Mouse (Mus musculus) limb, embryonic 12.5 days (tissue): ENCODE measurements around the gene Cc2d1b. TPM values are rescaled to one million over a fixed set of nuclear protein-coding genes. Genes with fewer than 3 reads are reported as not detected.

Source experiments
- ATAC-seq: fragments of 200-750 bp; cut with Nextera tagmentation; 2 replicates; pipeline ENCODE4 v1.8.0; 2017; ENCODE audit warnings: low read depth, moderate TSS enrichment; ENCODE audit not compliant: insufficient number of reproducible peaks, insufficient read depth, low FRiP score, low TSS enrichment
- H3K27ac ChIP-seq: fragments of 300-500 bp; sonication (generic); 2 replicates; pipeline ENCODE4 v1.5.1; 2016; ENCODE audit warnings: mild to moderate bottlenecking, moderate library complexity
- H3K27me3 ChIP-seq: fragments of 300-500 bp; sonication (generic); 2 replicates; pipeline ENCODE4 v1.6.1; 2016; ENCODE audit warnings: mild to moderate bottlenecking, moderate library complexity
- H3K36me3 ChIP-seq: fragments of 300-500 bp; sonication (generic); 2 replicates; pipeline ENCODE4 v1.6.1; 2016; ENCODE audit warnings: mild to moderate bottlenecking, moderate library complexity
- H3K4me1 ChIP-seq: fragments of 300-500 bp; sonication (generic); replicated peaks from 2 replicates; pipeline ENCODE4 v1.6.1; 2016
- H3K4me2 ChIP-seq: fragments of 300-500 bp; sonication (generic); 2 replicates; pipeline ENCODE4 v1.6.1; 2016; ENCODE audit warnings: mild to moderate bottlenecking, moderate library complexity
- H3K4me3 ChIP-seq: fragments of 300-500 bp; sonication (generic); replicated peaks from 2 replicates; pipeline ENCODE4 v1.5.1; 2016; ENCODE audit warnings: mild to moderate bottlenecking
- H3K9ac ChIP-seq: fragments of 300-500 bp; sonication (generic); replicated peaks from 2 replicates; pipeline ENCODE4 v1.6.1; 2016; ENCODE audit warnings: mild to moderate bottlenecking, moderate library complexity
- H3K9me3 ChIP-seq: fragments of 300-500 bp; sonication (generic); 2 replicates; pipeline ENCODE4 v1.6.1; 2016; ENCODE audit warnings: mild to moderate bottlenecking, moderate library complexity
- WGBS: fragments of 180-500 bp; shearing (Covaris S2); methylation state at CpG from one replicate; pipeline ENCODE4 v1.1.7; 2016; 5-methylcytosine and 5-hydroxymethylcytosine counted together
- polyA plus RNA-seq: library from polyadenylated mRNA; unstranded; fragments of >200 nt; fragmentation: Nextera tagmentation; extraction: Ambion mirVana; gene quantifications from 2 replicates; pipeline ENCODE4 v1.2.1, GENCODE M21; 2016

Gene Cc2d1b
- polyA plus RNA-seq, 1 experiment from 2014 or later = 40.1 TPM

GRCm38 (mm10) chr4:108638752-108639151 is 19.0 kb downstream of the Cc2d1b start:
- no peak for ATAC-seq
- no peaks in the 10 kb centered on the region for H3K4me1 ChIP-seq
- WGBS = 86% methylated on average over 5 of the region's 5 CpGs
- H3K27me3 ChIP-seq = no peaks in the 10 kb centered on the region
- H3K9me3 ChIP-seq = no peaks in the 10 kb centered on the region
- H3K4me3 ChIP-seq = no peak overlapping the region
- H3K9ac ChIP-seq = no peak overlapping the region
- peaks cover 79% of the 10 kb centered on the region for H3K36me3 ChIP-seq
- H3K4me2 ChIP-seq = no peak overlapping the region
- no peak overlapping the region for H3K27ac ChIP-seq

- no peaks in the 10 kb centered on the region for H3K4me1 ChIP-seq
- no peaks in the 10 kb centered on the region for H3K27me3 ChIP-seq
- H3K9ac ChIP-seq = no peak overlapping the region
- no peak for ATAC-seq
- H3K9me3 ChIP-seq = no peaks in the 10 kb centered on the region
- peaks cover 37% of the 10 kb centered on the region for H3K36me3 ChIP-seq
- H3K4me3 ChIP-seq = no peak overlapping the region
- no peak overlapping the region for H3K4me2 ChIP-seq
- H3K27ac ChIP-seq = no peak overlapping the region
- WGBS = 74% methylated on average over 2 of the region's 2 CpGs
Measured at GRCm38 (mm10) chr4:108664407-108664806, 44.7 kb downstream of the Cc2d1b start.

Other genes starting within 250 kb of the Cc2d1b start
- 8.1 and 9.4 TPM in 2 replicates for gene Shisal2a, start 236.6 kb upstream of the Cc2d1b start, polyA plus RNA-seq
- gene Gpx7, start 213.0 kb upstream of the Cc2d1b start, polyA plus RNA-seq = 62.0 and 62.9 TPM in 2 replicates
- gene Tut4, start 160.5 kb upstream of the Cc2d1b start, polyA plus RNA-seq = 144 and 154 TPM in 2 replicates
- gene Prpf38a, start 40.6 kb upstream of the Cc2d1b start, polyA plus RNA-seq = 111 and 112 TPM in 2 replicates
- gene Orc1, start 40.5 kb upstream of the Cc2d1b start, polyA plus RNA-seq = 18.4 and 18.5 TPM in 2 replicates
- 3.4 and 3.9 TPM in 2 replicates for gene 3110021N24Rik, start 99.7 kb downstream of the Cc2d1b start, polyA plus RNA-seq
- 6.9 and 7.0 TPM in 2 replicates for gene Zfyve9, start 160.9 kb downstream of the Cc2d1b start, polyA plus RNA-seq
- 247 and 250 TPM in 2 replicates for gene Btf3l4, start 213.7 kb downstream of the Cc2d1b start, polyA plus RNA-seq
- 111 and 115 TPM in 2 replicates for gene Txndc12, start 214.7 kb downstream of the Cc2d1b start, polyA plus RNA-seq
- gene Kti12, start 227.8 kb downstream of the Cc2d1b start, polyA plus RNA-seq = 53.4 and 54.7 TPM in 2 replicates
- gene A730015C16Rik, start 228.7 kb downstream of the Cc2d1b start, polyA plus RNA-seq = 2.0 and 2.2 TPM in 2 replicates